In the genomic region with DNA sequence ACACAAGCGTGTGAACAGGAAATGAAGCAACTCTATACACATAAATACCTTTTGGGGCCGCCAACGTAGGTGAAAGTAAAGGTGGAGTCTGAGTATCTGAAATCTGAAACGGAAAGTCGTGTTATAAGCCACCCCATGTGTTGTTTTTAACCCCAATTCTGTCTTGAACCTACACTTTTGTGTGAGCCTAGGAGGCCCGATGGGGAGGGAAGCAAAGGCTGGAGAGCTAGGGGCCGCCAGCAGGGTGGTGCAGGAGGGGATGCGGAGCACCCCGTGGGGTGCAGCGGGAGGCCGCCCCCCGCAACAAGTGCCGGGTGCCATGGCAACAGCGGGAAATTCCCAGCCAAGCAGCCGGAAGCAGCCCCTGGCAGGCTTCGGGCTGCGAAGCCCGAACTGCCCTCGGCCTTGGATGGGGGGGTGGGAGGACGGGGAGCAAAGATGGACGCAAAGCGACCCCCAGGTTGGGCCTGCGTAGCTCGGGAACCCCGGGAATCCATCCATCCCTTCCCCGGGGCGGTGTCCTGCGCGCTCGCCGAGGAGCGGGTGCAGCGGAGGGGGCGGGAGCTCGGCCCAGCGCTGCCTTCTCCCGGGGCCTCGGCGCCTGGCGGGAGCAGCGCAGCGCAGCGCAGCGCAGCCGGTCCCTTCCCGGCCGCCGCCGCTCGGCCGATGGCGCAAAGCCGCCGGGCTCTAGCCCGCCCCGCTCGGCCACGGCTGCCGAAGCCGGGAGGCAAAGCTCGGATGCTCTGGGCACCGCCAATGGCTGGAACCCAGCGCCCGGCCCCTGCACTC, we compare ENCODE assay signal across 8 mouse cellular contexts. TPM values are rescaled to one million over a fixed set of nuclear protein-coding genes. Genes with fewer than 3 reads are reported as not detected.
DNase-seq lines count a peak whose midpoint lies in the region; ATAC-seq and TF ChIP-seq lines count a peak whose summit lies in the region.

No protein-coding gene starts in this region.

- no peaks in the 10 kb centered on the region for H3K36me3 ChIP-seq in forebrain, embryonic 10.5 days (replicated peaks)
- no peaks in the 10 kb centered on the region for H3K36me3 ChIP-seq in liver, postnatal 0 days (replicated peaks; ENCODE audit: insufficient read depth, low read length)
- no peaks in the 10 kb centered on the region for H3K36me3 ChIP-seq in neural tube, embryonic 13.5 days

- peak overlapping the region; percentile 99 for H3K27ac ChIP-seq in bone marrow, adult 2 months (ENCODE audit: control insufficient read depth, insufficient read depth, low read depth, low read length, poor library complexity)
- peak overlapping the region; percentile 97 for H3K27ac ChIP-seq in forebrain, embryonic 10.5 days
- H3K27ac ChIP-seq in liver, postnatal 0 days (ENCODE audit: low read depth) = peak overlapping the region; percentile 76
- peak overlapping the region; percentile 95 for H3K27ac ChIP-seq in neural tube, embryonic 13.5 days (replicated peaks)

- no peaks in the 10 kb centered on the region for H3K9me3 ChIP-seq in forebrain, embryonic 10.5 days
- H3K9me3 ChIP-seq in liver, postnatal 0 days (ENCODE audit: low read length) = no peaks in the 10 kb centered on the region
- no peaks in the 10 kb centered on the region for H3K9me3 ChIP-seq in neural tube, embryonic 13.5 days

- H3K4me1 ChIP-seq in bone marrow, adult 2 months (ENCODE audit: control insufficient read depth, insufficient read depth, low read length) = peaks cover 3% of the 10 kb centered on the region; the same call in 1 of the 2 replicates
- peaks cover 36% of the 10 kb centered on the region for H3K4me1 ChIP-seq in forebrain, embryonic 10.5 days
- peaks cover 8% of the 10 kb centered on the region; the same call in 1 of the 2 replicates for H3K4me1 ChIP-seq in liver, postnatal 0 days (ENCODE audit: insufficient read depth)
- peaks cover 46% of the 10 kb centered on the region for H3K4me1 ChIP-seq in neural tube, embryonic 13.5 days (replicated peaks)

- peak; percentile 89 to 90 for DNase-seq in B cell, adult 2 months
- DNase-seq in forebrain, embryonic 10.5 days (ENCODE audit: extremely low spot score, low spot score) = peak; percentile 75
- DNase-seq in heart, postnatal 10 days = peak; percentile 67
- DNase-seq in kidney, postnatal 36 days = peak; percentile 35 to 75
- peak; percentile 46 for DNase-seq in liver, postnatal 0 days
- peak; percentile 36 for DNase-seq in telencephalon, adult 2 months (ENCODE audit: low read depth, low spot score)

- peaks cover 19% of the 10 kb centered on the region for H3K27me3 ChIP-seq in forebrain, embryonic 10.5 days (ENCODE audit: poor library complexity, severe bottlenecking)
- peaks cover 28% of the 10 kb centered on the region for H3K27me3 ChIP-seq in liver, postnatal 0 days (ENCODE audit: insufficient read depth, low read length)
- H3K27me3 ChIP-seq in neural tube, embryonic 13.5 days = no peaks in the 10 kb centered on the region

- intact Hi-C loops in heart, postnatal 10 days (cut with DNase I) = loop anchor here (5.0 kb wide), 2 partner anchors 72 to 103 kb away; no protein-coding TSS in a partner anchor

- TF ChIP-seq CTCF in bone marrow, adult 2 months (IDR thresholded peaks at IDR 0.05; ENCODE audit: control insufficient read depth, insufficient read depth, low read length) = no peak
- TF ChIP-seq CTCF in liver, postnatal 0 days (IDR thresholded peaks at IDR 0.05; ENCODE audit: low read depth) = no peak

- peak overlapping the region; percentile 71 for H3K9ac ChIP-seq in liver, postnatal 0 days (replicated peaks)
- peak overlapping the region; percentile 96 for H3K9ac ChIP-seq in neural tube, embryonic 13.5 days

- ATAC-seq in liver, postnatal 0 days = peak; percentile 71
- ATAC-seq in neural tube, embryonic 13.5 days (ENCODE audit: low read depth) = peak; percentile 84

- TF ChIP-seq POLR2A in bone marrow, adult 2 months (IDR thresholded peaks at IDR 0.05; ENCODE audit: borderline replicate concordance, control insufficient read depth, low read depth, low read length) = no peak; the same call in 1 of the 2 replicates

- WGBS in bone marrow, adult 2 months = under 1% methylated on average over 64 of the region's 64 CpGs
- under 1% methylated on average over 64 of the region's 64 CpGs for WGBS in forebrain, embryonic 10.5 days
- 1% methylated on average over 42 of the region's 64 CpGs for WGBS in liver, postnatal 0 days (ENCODE audit: insufficient replicate concordance)
- WGBS in neural tube, embryonic 13.5 days = under 1% methylated on average over 63 of the region's 64 CpGs

- no peak for TF ChIP-seq EP300 in liver, postnatal 0 days (IDR thresholded peaks at IDR 0.05; ENCODE audit: low read depth)

- peak overlapping the region; percentile 99 for H3K4me3 ChIP-seq in bone marrow, adult 2 months (replicated peaks; ENCODE audit: control insufficient read depth, low read depth, low read length)
- peak overlapping the region; percentile 77 for H3K4me3 ChIP-seq in forebrain, embryonic 10.5 days
- H3K4me3 ChIP-seq in liver, postnatal 0 days (ENCODE audit: low read depth, low read length) = peak overlapping the region; percentile 68
- H3K4me3 ChIP-seq in neural tube, embryonic 13.5 days = peak overlapping the region; percentile 95

- H3K4me2 ChIP-seq in liver, postnatal 0 days (ENCODE audit: low read depth, low read length) = peak overlapping the region; percentile 85
- peak overlapping the region; percentile 70 for H3K4me2 ChIP-seq in neural tube, embryonic 13.5 days

RNA-seq across cellular contexts. Expression of a gene that starts 1.0 kb away (rescaled TPM):
- 13.0 and 31.9 TPM in 2 replicates for polyA plus RNA-seq in bone marrow, adult 2 months (2011; ENCODE audit: insufficient read depth, insufficient read length, low replicate concordance, missing spikeins)
- 8.6 and 9.5 TPM in 2 replicates for polyA plus RNA-seq in forebrain, embryonic 10.5 days (2016; fragmentation: Nextera tagmentation; extraction: Ambion mirVana)
- total RNA-seq in heart, postnatal 10 days (2021) = 10 to 100 TPM; 11.2 to 14.8 TPM
- 2.0 and 2.2 TPM in 2 replicates for polyA plus RNA-seq in liver, postnatal 0 days (2015; fragmentation: Nextera tagmentation; extraction: Ambion mirVana)
- 24.3 and 27.6 TPM in 2 replicates for polyA plus RNA-seq in neural tube, embryonic 13.5 days (2015; fragmentation: Nextera tagmentation; extraction: Ambion mirVana)

Comparison
In these comparisons a context has a peak if more than half of its experiments do, and no peak if none do; other contexts are left out.
1. Peak in every context shown above with its lines: DNase-seq, ATAC-seq, H3K4me3 ChIP-seq and H3K27ac ChIP-seq.
2. DNase-seq: peak in every context shown above with its lines; median percentile 90 in B cell, adult 2 months; 75 in forebrain, embryonic 10.5 days; 67 in heart, postnatal 10 days; 55 in kidney, postnatal 36 days; 46 in liver, postnatal 0 days; 36 in telencephalon, adult 2 months.